Mouse (Mus musculus): ENCODE measurements around the gene Zfp940. TPM values are rescaled to one million over a fixed set of nuclear protein-coding genes. Genes with fewer than 3 reads are reported as not detected.

The Zfp940 gene
- polyA plus RNA-seq, 1 experiment from 2014 or later: 1.5 TPM

DNA sequence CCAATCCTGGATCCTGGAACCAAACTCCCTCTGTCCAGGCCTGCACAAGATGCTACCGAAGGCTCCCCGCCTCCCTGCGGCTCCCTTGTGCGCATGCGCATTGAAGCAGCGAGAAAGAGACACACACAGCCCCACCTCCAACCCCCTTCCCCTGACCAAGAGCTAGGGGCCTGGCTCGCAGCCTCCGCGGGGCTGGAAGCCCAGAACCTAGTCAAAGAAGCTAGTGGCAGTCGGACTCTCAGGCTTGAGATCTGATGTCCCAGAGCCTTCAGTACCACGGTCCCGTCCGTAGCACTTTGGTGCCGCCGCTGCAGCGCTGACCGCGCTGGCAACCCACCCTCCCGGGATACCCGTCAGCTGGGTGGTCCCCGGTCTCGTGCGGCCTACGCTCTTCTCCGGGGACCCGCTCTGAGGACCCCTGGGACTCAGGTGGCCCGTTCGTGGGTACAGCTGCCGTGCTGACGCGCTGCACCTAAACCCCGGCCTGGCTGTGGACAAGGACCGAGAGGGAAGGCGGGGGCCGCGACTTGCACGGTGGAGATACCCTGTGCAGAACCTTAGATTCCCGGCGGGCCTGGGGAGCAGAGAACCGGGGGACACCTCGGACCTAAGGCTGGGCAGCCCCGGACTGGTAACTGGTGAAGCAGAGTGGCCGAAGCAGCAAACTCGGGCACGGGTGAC lies 69.5 kb downstream of the Zfp940 start, which contains the start of gene Zfp30:
Zfp30 (plus strand) TSS at position 128 of the 681 bp plus-strand sequence.
- Histone ChIP-seq H3K9ac (ENCODE audit: low read length) (peak within 1 kb of the TSS; percentile 96), H3K4me2 (ENCODE audit: low read depth, low read length) (peak within 1 kb of the TSS; percentile 82), H3K9me3 (replicated peaks; ENCODE audit: control insufficient read depth, low read length) (no peaks in the 10 kb centered on the region), H3K27me3 (ENCODE audit: control insufficient read depth, insufficient read depth, low read length) (no peaks in the 10 kb centered on the region), H3K27ac (ENCODE audit: low read length) (peak within 1 kb of the TSS; percentile 95), H3K4me1 (ENCODE audit: control insufficient read depth, insufficient read depth, low read length) (peaks cover 12% of the 10 kb centered on the region), H3K4me3 (ENCODE audit: low read length) (peak within 1 kb of the TSS; percentile 93), H3K36me3 (ENCODE audit: control insufficient read depth, insufficient read depth) (peaks cover 24% of the 10 kb centered on the region)
- WGBS: under 1% methylated on average over 45 of the region's 45 CpGs
- ATAC-seq (replicated peaks; ENCODE audit: extremely low read depth, insufficient read depth, low FRiP score): peak; percentile 98

Other genes with a start within 250 kb of the Zfp940 start
- not detected in 2 replicates for gene Catsperg2, start 126.6 kb downstream of the Zfp940 start, polyA plus RNA-seq (2015; fragmentation: Nextera tagmentation; extraction: Ambion mirVana)
- 8.9 and 9.8 TPM in 2 replicates for gene Zfp84, start 85.1 kb downstream of the Zfp940 start, polyA plus RNA-seq (2015; fragmentation: Nextera tagmentation; extraction: Ambion mirVana)
- 6.2 and 6.9 TPM in 2 replicates for gene Zfp30, start 69.7 kb downstream of the Zfp940 start, polyA plus RNA-seq (2015; fragmentation: Nextera tagmentation; extraction: Ambion mirVana)
- 12.6 and 12.9 TPM in 2 replicates for gene Zfp790, start 37.6 kb downstream of the Zfp940 start, polyA plus RNA-seq (2015; fragmentation: Nextera tagmentation; extraction: Ambion mirVana)
- gene Zfp420, start 6.3 kb upstream of the Zfp940 start, polyA plus RNA-seq (2015; fragmentation: Nextera tagmentation; extraction: Ambion mirVana): 4.2 and 5.4 TPM in 2 replicates
- gene Zfp27, start 52.9 kb upstream of the Zfp940 start, polyA plus RNA-seq (2015; fragmentation: Nextera tagmentation; extraction: Ambion mirVana): 8.5 and 9.6 TPM in 2 replicates
- 3.0 and 3.2 TPM in 2 replicates for gene Zfp383, start 54.6 kb upstream of the Zfp940 start, polyA plus RNA-seq (2015; fragmentation: Nextera tagmentation; extraction: Ambion mirVana)
- gene Zfp74, start 100.4 kb upstream of the Zfp940 start, polyA plus RNA-seq (2015; fragmentation: Nextera tagmentation; extraction: Ambion mirVana): 8.2 and 8.3 TPM in 2 replicates
- gene Zfp568, start 130.3 kb upstream of the Zfp940 start, polyA plus RNA-seq (2015; fragmentation: Nextera tagmentation; extraction: Ambion mirVana): 16.0 and 18.4 TPM in 2 replicates
- 4.3 and 4.7 TPM in 2 replicates for gene Zfp14, start 197.7 kb upstream of the Zfp940 start, polyA plus RNA-seq (2015; fragmentation: Nextera tagmentation; extraction: Ambion mirVana)
- 4.8 and 5.2 TPM in 2 replicates for gene Zfp82, start 219.2 kb upstream of the Zfp940 start, polyA plus RNA-seq (2015; fragmentation: Nextera tagmentation; extraction: Ambion mirVana)
- not detected in 2 replicates for gene Gm26920, start 236.7 kb upstream of the Zfp940 start, polyA plus RNA-seq (2015; fragmentation: Nextera tagmentation; extraction: Ambion mirVana)
- gene Zfp566, start 236.9 kb upstream of the Zfp940 start, polyA plus RNA-seq (2015; fragmentation: Nextera tagmentation; extraction: Ambion mirVana): 6.2 and 7.1 TPM in 2 replicates
- gene Zfp260, start 241.1 kb upstream of the Zfp940 start, polyA plus RNA-seq (2015; fragmentation: Nextera tagmentation; extraction: Ambion mirVana): 75.3 and 76.0 TPM in 2 replicates